Mouse (Mus musculus): ENCODE results near the gene C9orf72.

DNA sequence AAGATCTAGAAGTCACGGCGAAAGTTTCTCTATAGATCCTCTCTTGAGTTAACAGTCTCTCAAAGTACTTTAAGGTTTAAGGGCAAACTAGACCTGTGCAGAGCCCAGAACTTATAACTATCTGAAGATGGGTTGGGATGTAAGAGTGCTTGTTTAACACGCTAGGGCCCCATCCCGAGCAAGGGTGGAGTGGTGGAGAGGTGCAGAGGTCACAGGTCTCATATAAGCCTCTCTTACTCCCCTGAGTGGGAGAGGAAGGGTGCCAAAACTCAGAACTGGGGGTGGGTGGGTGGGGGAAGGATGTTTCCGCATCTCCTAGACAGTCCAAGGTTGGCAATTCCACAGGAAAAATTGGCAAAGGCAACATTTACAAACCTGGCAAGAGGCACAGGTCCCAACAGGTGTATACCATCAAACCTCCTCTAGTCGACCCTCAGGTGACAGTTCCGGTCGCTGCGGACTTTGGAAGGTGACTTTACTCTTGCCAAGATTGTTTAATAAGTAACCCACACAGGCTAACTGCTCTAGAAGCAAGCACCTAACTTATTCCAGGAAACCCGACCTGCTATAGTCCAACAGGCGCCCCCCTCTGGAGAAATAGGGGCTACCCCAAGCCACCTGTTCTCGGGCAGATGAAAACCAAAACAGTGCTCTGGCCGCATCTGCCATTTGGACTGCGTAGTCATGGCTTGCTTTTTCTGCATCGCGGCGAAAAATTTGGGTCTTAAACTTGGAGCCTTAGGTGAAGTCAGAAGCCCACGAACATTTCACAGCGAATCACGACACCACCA is 70.6 kb downstream of the C9orf72 start:
- no peak for TF ChIP-seq POLR2A (IDR thresholded peaks at IDR 0.05; ENCODE audit: low read depth, low read length)
- TF ChIP-seq CTCF (IDR thresholded peaks at IDR 0.05; ENCODE audit: extremely low read depth, insufficient read length, insufficient replicate concordance, low read depth, low read length) = peak; percentile 62; the same call in 1 of the 2 replicates

Measured in small intestine, adult 2 months (tissue).